Mouse (Mus musculus): ENCODE results near the gene Abhd14b. TPM values are rescaled to one million over a fixed set of nuclear protein-coding genes. Genes with fewer than 3 reads are reported as not detected.
"Not testable (repeated sequence)": the region's sequence is repeated elsewhere in the genome, so short reads cannot be mapped to it uniquely, and the experiment has no call there.

The Abhd14b gene
- total and polyA plus RNA-seq, 2 experiments from 2014 or later, result 16.8 to 20.6 TPM

- no peak for ATAC-seq
- Histone ChIP-seq H3K27me3 (ENCODE audit: insufficient read depth, low read length) (no peaks in the 10 kb centered on the region), H3K9ac (replicated peaks; ENCODE audit: low read length) (no peak overlapping the region), H3K27ac (no peak overlapping the region), H3K4me1 (ENCODE audit: insufficient read depth, low read length) (peaks cover 16% of the 10 kb centered on the region; the same call in 1 of the 2 replicates), H3K36me3 (ENCODE audit: insufficient read depth, low read length) (peaks cover 27% of the 10 kb centered on the region), H3K4me2 (ENCODE audit: low read depth, low read length) (no peak overlapping the region), H3K9me3 (ENCODE audit: low read length) (no peaks in the 10 kb centered on the region), H3K4me3 (ENCODE audit: low read length) (no peak overlapping the region)
- no peak for DNase-seq (ENCODE audit: low spot score)
- no peak for TF ChIP-seq CTCF (IDR thresholded peaks at IDR 0.05; ENCODE audit: low read depth)
- WGBS, result 95% methylated on average over 6 of the region's 7 CpGs
These were observed 33.3 kb downstream of the Abhd14b start for GRCm38 (mm10) chr9:106480541-106480940.

GRCm38 (mm10) chr9:106481075-106481474 is 33.8 kb downstream of the Abhd14b start:
- Histone ChIP-seq H3K4me3 (ENCODE audit: low read length) (no peak overlapping the region), H3K27ac (no peak overlapping the region), H3K4me1 (ENCODE audit: insufficient read depth, low read length) (peaks cover 14% of the 10 kb centered on the region; the same call in 1 of the 2 replicates), H3K9ac (replicated peaks; ENCODE audit: low read length) (no peak overlapping the region), H3K4me2 (ENCODE audit: low read depth, low read length) (no peak overlapping the region), H3K27me3 (ENCODE audit: insufficient read depth, low read length) (no peaks in the 10 kb centered on the region), H3K9me3 (ENCODE audit: low read length) (no peaks in the 10 kb centered on the region), H3K36me3 (ENCODE audit: insufficient read depth, low read length) (peaks cover 28% of the 10 kb centered on the region)
- DNase-seq (ENCODE audit: low spot score), result no peak
- ATAC-seq, result no peak
- WGBS, result 97% methylated on average over 15 of the region's 15 CpGs
- no peak for TF ChIP-seq CTCF (IDR thresholded peaks at IDR 0.05; ENCODE audit: low read depth)

DNA sequence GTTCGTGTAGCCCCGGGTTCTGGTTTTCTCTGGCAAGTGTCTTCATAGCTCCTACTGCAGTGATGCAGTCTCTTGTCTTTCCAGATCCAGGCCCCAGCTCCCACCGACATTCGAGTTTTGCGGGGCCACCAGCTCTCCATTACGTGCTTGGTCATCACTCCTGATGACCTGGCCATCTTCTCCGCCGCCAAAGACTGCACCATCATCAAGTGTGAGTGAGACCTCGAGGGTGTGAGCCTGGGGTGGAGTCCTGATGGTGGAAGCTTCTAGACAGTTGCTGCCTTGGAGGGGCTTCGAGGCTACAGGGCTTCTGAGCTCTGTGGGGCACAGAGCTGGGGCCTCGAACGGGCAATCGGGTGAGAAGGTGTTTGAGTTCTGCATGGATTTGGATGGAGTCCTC is 34.4 kb downstream of the Abhd14b start:
- peaks cover 28% of the 10 kb centered on the region for H3K36me3 ChIP-seq (ENCODE audit: insufficient read depth, low read length)
- TF ChIP-seq CTCF (IDR thresholded peaks at IDR 0.05; ENCODE audit: low read depth), result no peak
- H3K4me3 ChIP-seq (ENCODE audit: low read length), result no peak overlapping the region
- no peaks in the 10 kb centered on the region for H3K27me3 ChIP-seq (ENCODE audit: insufficient read depth, low read length)
- no peak overlapping the region for H3K4me2 ChIP-seq (ENCODE audit: low read depth, low read length)
- peaks cover 8% of the 10 kb centered on the region; the same call in 1 of the 2 replicates for H3K4me1 ChIP-seq (ENCODE audit: insufficient read depth, low read length)
- ATAC-seq (no peak), DNase-seq (ENCODE audit: low spot score) (no peak)
- 94% methylated on average over 13 of the region's 13 CpGs for WGBS
- H3K9ac ChIP-seq (replicated peaks; ENCODE audit: low read length), result no peak overlapping the region
- no peaks in the 10 kb centered on the region for H3K9me3 ChIP-seq (ENCODE audit: low read length)
- no peak overlapping the region for H3K27ac ChIP-seq

- H3K9me3 ChIP-seq (ENCODE audit: low read length), result no peaks in the 10 kb centered on the region
- ATAC-seq, result no peak
- no peak for DNase-seq (ENCODE audit: low spot score)
- no peak overlapping the region for H3K4me2 ChIP-seq (ENCODE audit: low read depth, low read length)
- H3K4me3 ChIP-seq (ENCODE audit: low read length), result no peak overlapping the region
- TF ChIP-seq CTCF (IDR thresholded peaks at IDR 0.05; ENCODE audit: low read depth), result no peak
- H3K36me3 ChIP-seq (ENCODE audit: insufficient read depth, low read length), result peaks cover 28% of the 10 kb centered on the region
- H3K9ac ChIP-seq (replicated peaks; ENCODE audit: low read length), result no peak overlapping the region
- no peaks in the 10 kb centered on the region for H3K27me3 ChIP-seq (ENCODE audit: insufficient read depth, low read length)
- 85% methylated on average over 17 of the region's 17 CpGs for WGBS
- no peak overlapping the region for H3K27ac ChIP-seq
- H3K4me1 ChIP-seq (ENCODE audit: insufficient read depth, low read length), result peaks cover 6% of the 10 kb centered on the region; the same call in 1 of the 2 replicates
These were observed 35.4 kb downstream of the Abhd14b start for GRCm38 (mm10) chr9:106482578-106483115.

- Histone ChIP-seq H3K27ac (no peak overlapping the region), H3K4me1 (ENCODE audit: insufficient read depth, low read length) (peaks cover 1% of the 10 kb centered on the region; the same call in 1 of the 2 replicates), H3K9ac (replicated peaks; ENCODE audit: low read length) (no peak overlapping the region), H3K36me3 (ENCODE audit: insufficient read depth, low read length) (peaks cover 28% of the 10 kb centered on the region), H3K4me3 (ENCODE audit: low read length) (no peak overlapping the region), H3K4me2 (ENCODE audit: low read depth, low read length) (no peak overlapping the region), H3K27me3 (ENCODE audit: insufficient read depth, low read length) (no peaks in the 10 kb centered on the region), H3K9me3 (ENCODE audit: low read length) (no peaks in the 10 kb centered on the region)
- no peak for TF ChIP-seq CTCF (IDR thresholded peaks at IDR 0.05; ENCODE audit: low read depth)
- WGBS, result 97% methylated on average over 10 of the region's 10 CpGs
- ATAC-seq, result no peak
- DNase-seq (ENCODE audit: low spot score), result no peak
These were observed 35.9 kb downstream of the Abhd14b start for GRCm38 (mm10) chr9:106483136-106483535.

GRCm38 (mm10) chr9:106483606-106484005 is 36.3 kb downstream of the Abhd14b start:
- Histone ChIP-seq H3K4me2 (ENCODE audit: low read depth, low read length) (no peak overlapping the region), H3K4me1 (ENCODE audit: insufficient read depth, low read length) (no peaks in the 10 kb centered on the region), H3K27ac (no peak overlapping the region), H3K9me3 (ENCODE audit: low read length) (no peaks in the 10 kb centered on the region), H3K9ac (replicated peaks; ENCODE audit: low read length) (no peak overlapping the region), H3K27me3 (ENCODE audit: insufficient read depth, low read length) (no peaks in the 10 kb centered on the region), H3K36me3 (ENCODE audit: insufficient read depth, low read length) (peaks cover 28% of the 10 kb centered on the region), H3K4me3 (ENCODE audit: low read length) (no peak overlapping the region)
- ATAC-seq, result no peak
- TF ChIP-seq CTCF (IDR thresholded peaks at IDR 0.05; ENCODE audit: low read depth), result no peak
- DNase-seq (ENCODE audit: low spot score), result no peak
- 93% methylated on average over 17 of the region's 17 CpGs for WGBS

DNA sequence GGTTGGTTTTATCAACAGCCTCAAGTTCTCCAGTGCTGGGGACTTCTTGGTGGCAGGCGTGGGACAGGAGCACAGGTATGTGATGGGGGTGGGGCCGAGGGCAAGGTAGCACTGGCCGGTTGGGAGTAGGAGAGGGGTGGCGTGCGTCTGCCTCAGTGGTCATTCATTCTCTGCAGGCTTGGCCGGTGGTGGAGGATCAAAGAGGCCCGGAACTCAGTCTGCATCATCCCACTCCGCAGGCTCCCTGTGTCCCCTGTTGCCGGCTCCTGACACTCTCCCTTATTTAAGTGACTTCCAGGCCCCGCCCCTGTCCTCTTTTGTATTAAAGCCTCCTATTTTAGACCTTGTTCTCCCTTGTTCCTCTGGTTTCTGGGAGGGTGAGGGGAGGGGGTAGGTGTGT is 37.8 kb downstream of the Abhd14b start:
- TF ChIP-seq CTCF (IDR thresholded peaks at IDR 0.05; ENCODE audit: low read depth), result no peak
- H3K27me3 ChIP-seq (ENCODE audit: insufficient read depth, low read length), result no peaks in the 10 kb centered on the region
- H3K4me2 ChIP-seq (ENCODE audit: low read depth, low read length), result no peak overlapping the region
- no peak for DNase-seq (ENCODE audit: low spot score)
- H3K4me3 ChIP-seq (ENCODE audit: low read length), result no peak overlapping the region
- no peaks in the 10 kb centered on the region for H3K9me3 ChIP-seq (ENCODE audit: low read length)
- no peaks in the 10 kb centered on the region for H3K4me1 ChIP-seq (ENCODE audit: insufficient read depth, low read length)
- H3K9ac ChIP-seq (replicated peaks; ENCODE audit: low read length), result no peak overlapping the region
- 83% methylated on average over 10 of the region's 10 CpGs for WGBS
- no peak overlapping the region for H3K27ac ChIP-seq
- peaks cover 28% of the 10 kb centered on the region for H3K36me3 ChIP-seq (ENCODE audit: insufficient read depth, low read length)
- ATAC-seq, result no peak

GRCm38 (mm10) chr9:106487602-106488001 is 40.3 kb downstream of the Abhd14b start:
- peaks cover 28% of the 10 kb centered on the region for H3K36me3 ChIP-seq (ENCODE audit: insufficient read depth, low read length)
- not testable (repeated sequence) for H3K4me2 ChIP-seq (ENCODE audit: low read depth, low read length); H3K27ac ChIP-seq; ATAC-seq; DNase-seq (ENCODE audit: low spot score); H3K27me3 ChIP-seq (ENCODE audit: insufficient read depth, low read length); H3K4me1 ChIP-seq (ENCODE audit: insufficient read depth, low read length); H3K4me3 ChIP-seq (ENCODE audit: low read length); H3K9ac ChIP-seq (replicated peaks; ENCODE audit: low read length); H3K9me3 ChIP-seq (ENCODE audit: low read length)
- 81% methylated on average over 6 of the region's 6 CpGs for WGBS
